18 mouse cellular contexts compared by ENCODE assay signal in the genomic region with DNA sequence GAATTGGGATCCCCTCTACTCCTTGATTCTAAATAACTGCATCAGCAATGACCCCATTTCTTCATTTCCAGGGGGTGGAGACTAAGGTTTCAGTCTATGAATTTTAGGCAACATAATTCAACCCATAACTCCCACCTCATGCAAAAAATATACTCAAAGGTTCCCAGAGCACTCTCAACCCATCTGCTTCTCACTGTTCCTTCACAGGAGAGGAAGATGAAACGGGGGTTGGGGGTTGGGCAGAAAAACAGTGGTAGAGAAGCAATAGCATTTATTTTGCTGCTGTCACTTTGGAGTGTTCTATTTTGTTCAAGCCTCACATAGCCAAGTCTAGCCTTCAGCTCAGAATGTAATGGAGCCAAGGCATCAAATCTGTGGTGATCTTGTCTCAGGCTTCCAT.
"Had no signal": no experiment of that assay in that cellular context is flagged by ENCODE, and none has a peak within 500 bp of the region (broad histone marks: within the 10 kb centered on the region; RNA-seq: fewer than 3 reads in every experiment).

No protein-coding gene starts in this region.

- ATAC-seq: hindbrain, embryonic 16.5 days; inflammation-experienced regulatory T-cells, adult 6 months; intestine, embryonic 15.5 days; intestine, postnatal 0 days; liver, embryonic 12.5 days had no signal

- DNase-seq: gastrocnemius, adult 2 months; gastrocnemius, postnatal 10 days; gastrocnemius, postnatal 25 days; heart, adult 18-20 months; heart, postnatal 10 days; heart, postnatal 4 days; kidney, adult 18-20 months; kidney, adult 9 months; kidney, postnatal 14 days; kidney, postnatal 36 days; layer of hippocampus, adult 9-11 months; layer of hippocampus, postnatal 36 days; left cerebral cortex, postnatal 4 days had no signal
